Mouse (Mus musculus) embryonic fibroblast, embryonic 13.5 days (primary cell): ENCODE measurements around the gene Rnf212b.

Source experiments
- CTCF ChIP-seq: IDR thresholded peaks from 2 replicates; pipeline ENCODE4 v1.5.1; 2011; ENCODE audit warnings: mild to moderate bottlenecking, control low read depth, low read length, moderate library complexity, borderline replicate concordance; ENCODE audit not compliant: insufficient read depth
- POLR2A ChIP-seq: IDR thresholded peaks from 2 replicates; pipeline ENCODE4 v1.6.1; 2011; ENCODE audit warnings: low read depth, mild to moderate bottlenecking, control low read depth, low read length, moderate library complexity

DNA sequence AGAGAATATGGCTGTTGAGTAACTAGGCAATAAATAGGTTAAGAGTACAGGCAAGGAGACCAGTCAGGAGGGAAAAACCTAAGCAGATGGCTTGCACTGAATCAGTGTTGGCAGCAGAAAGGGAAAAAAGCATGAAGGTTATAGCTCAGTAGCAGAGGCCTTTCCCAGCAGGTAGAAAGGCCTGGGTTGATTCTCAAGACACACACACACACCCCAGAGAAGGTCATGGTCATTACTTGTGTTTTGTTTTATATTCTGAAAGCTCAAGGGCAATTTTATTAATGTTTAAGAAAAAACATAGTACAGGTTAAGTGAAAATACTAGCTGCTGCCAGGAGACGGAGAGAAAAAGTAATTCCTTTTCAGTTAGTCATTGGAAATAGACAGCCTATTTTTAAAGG lies 9.8 kb downstream of the Rnf212b start:
- TF ChIP-seq CTCF (no peak), POLR2A (no peak)
